Comparison of ENCODE assay signal across 8 mouse cellular contexts in genomic region chr17:32363821-32364301, GRCm38 (mm10). TPM values are rescaled to one million over a fixed set of nuclear protein-coding genes. Genes with fewer than 3 reads are reported as not detected.
DNase-seq lines count a peak whose midpoint lies in the region; ATAC-seq and TF ChIP-seq lines count a peak whose summit lies in the region.

No protein-coding gene starts in this region.

- H3K9me3 ChIP-seq in lung, embryonic 14.5 days (ENCODE audit: low read depth, low read length), result no peaks in the 10 kb centered on the region
- no peaks in the 10 kb centered on the region for H3K9me3 ChIP-seq in stomach, embryonic 15.5 days

- H3K36me3 ChIP-seq in lung, embryonic 14.5 days (ENCODE audit: insufficient read depth), result peaks cover 42% of the 10 kb centered on the region
- H3K36me3 ChIP-seq in stomach, embryonic 15.5 days, result peaks cover 27% of the 10 kb centered on the region

- peak; percentile 30 for DNase-seq in lung, embryonic 14.5 days
- no peak for DNase-seq in lung, postnatal 36 days
- DNase-seq in R1 (ENCODE audit: low read depth, low spot score), result peak; percentile 52
- peak; percentile 23 for DNase-seq in liver
- no peak for DNase-seq in adrenal gland, adult 18-20 months (ENCODE audit: low spot score in 2 of 2)
- no peak for DNase-seq in adrenal gland, postnatal 4 days (ENCODE audit: low spot score in 2 of 2)

- 0% methylated on average over 50 of the region's 50 CpGs for WGBS in lung, embryonic 14.5 days
- under 1% methylated on average over 43 of the region's 50 CpGs for WGBS in stomach, embryonic 15.5 days

- H3K4me3 ChIP-seq in lung, embryonic 14.5 days (ENCODE audit: low read depth, low read length), result peak overlapping the region; percentile 97
- peak overlapping the region; percentile 94 for H3K4me3 ChIP-seq in stomach, embryonic 15.5 days (replicated peaks)

- peak overlapping the region; percentile 51 for H3K27ac ChIP-seq in lung, embryonic 14.5 days (ENCODE audit: low read depth)
- H3K27ac ChIP-seq in stomach, embryonic 15.5 days, result peak overlapping the region; percentile 63; the same call in 1 of the 2 replicates

- no peaks in the 10 kb centered on the region for H3K27me3 ChIP-seq in lung, embryonic 14.5 days (ENCODE audit: insufficient read depth, low read length)
- H3K27me3 ChIP-seq in stomach, embryonic 15.5 days (replicated peaks), result no peaks in the 10 kb centered on the region

- peaks cover 7% of the 10 kb centered on the region; the same call in 1 of the 2 replicates for H3K4me1 ChIP-seq in lung, embryonic 14.5 days (ENCODE audit: insufficient read depth)
- peaks cover 22% of the 10 kb centered on the region for H3K4me1 ChIP-seq in stomach, embryonic 15.5 days

- no peak for TF ChIP-seq CTCF in lung, embryonic 14.5 days (IDR thresholded peaks at IDR 0.05; ENCODE audit: low read depth)

- peak; percentile 48 for ATAC-seq in lung, embryonic 14.5 days (ENCODE audit: insufficient read depth)
- ATAC-seq in granulocyte monocyte progenitor cell, adult 5-6 weeks (replicated peaks; ENCODE audit: poor library complexity, severe bottlenecking), result 0 out of 2 replicates have a peak, but pooled peaks have one; percentile 12
- ATAC-seq in stomach, embryonic 15.5 days (ENCODE audit: insufficient read depth, low FRiP score, low read depth), result peak; percentile 15; the same call in 1 of the 2 replicates

- peak overlapping the region; percentile 66 for H3K4me2 ChIP-seq in lung, embryonic 14.5 days
- H3K4me2 ChIP-seq in stomach, embryonic 15.5 days, result peak overlapping the region; percentile 62

- peak overlapping the region; percentile 96 for H3K9ac ChIP-seq in lung, embryonic 14.5 days
- peak overlapping the region; percentile 97 for H3K9ac ChIP-seq in stomach, embryonic 15.5 days

RNA-seq across cellular contexts. Expression of gene Akap8l, which starts 13.5 kb away (rescaled TPM):
- 68.7 and 82.0 TPM in 2 replicates for polyA plus RNA-seq in lung, embryonic 14.5 days (2014; fragmentation: Nextera tagmentation; extraction: Ambion mirVana)
- total RNA-seq in granulocyte monocyte progenitor cell, adult 5-6 weeks (2014; fragmentation: Nextera tagmentation), result 31.6 and 55.2 TPM in 2 replicates
- 58.8 and 65.8 TPM in 2 replicates for total RNA-seq in granulocyte monocyte progenitor cell, adult 5-6 weeks (2017)
- 83.5 and 91.1 TPM in 2 replicates for polyA plus RNA-seq in stomach, embryonic 15.5 days (2015; fragmentation: Nextera tagmentation; extraction: Ambion mirVana)
- total RNA-seq in adrenal gland, adult 18-20 months (2021), result 100 to 1,000 TPM in 1 of 2 experiments, 10 to 100 TPM in 1; 98.4 to 128 TPM
- 100 to 1,000 TPM; 157 to 160 TPM for total RNA-seq in adrenal gland, postnatal 4 days (2021)

RNA-seq across cellular contexts. Expression of gene Wiz, which starts 25.4 kb away (rescaled TPM):
- polyA plus RNA-seq in lung, embryonic 14.5 days (2014; fragmentation: Nextera tagmentation; extraction: Ambion mirVana), result 41.8 and 48.1 TPM in 2 replicates
- total RNA-seq in granulocyte monocyte progenitor cell, adult 5-6 weeks (2014; fragmentation: Nextera tagmentation), result 33.7 and 36.7 TPM in 2 replicates
- total RNA-seq in granulocyte monocyte progenitor cell, adult 5-6 weeks (2017), result 4.7 and 5.5 TPM in 2 replicates
- 26.2 and 31.2 TPM in 2 replicates for polyA plus RNA-seq in stomach, embryonic 15.5 days (2015; fragmentation: Nextera tagmentation; extraction: Ambion mirVana)
- 10 to 100 TPM; 42.5 to 49.1 TPM for total RNA-seq in adrenal gland, adult 18-20 months (2021)
- total RNA-seq in adrenal gland, postnatal 4 days (2021), result 10 to 100 TPM; 66.5 to 71.9 TPM

RNA-seq across cellular contexts. Expression of gene Rasal3, which starts 39.5 kb away (rescaled TPM):
- polyA plus RNA-seq in lung, embryonic 14.5 days (2014; fragmentation: Nextera tagmentation; extraction: Ambion mirVana), result 0.93 and 1.0 TPM in 2 replicates
- 44.1 and 84.5 TPM in 2 replicates for total RNA-seq in granulocyte monocyte progenitor cell, adult 5-6 weeks (2014; fragmentation: Nextera tagmentation)
- 44.5 and 60.1 TPM in 2 replicates for total RNA-seq in granulocyte monocyte progenitor cell, adult 5-6 weeks (2017)
- 2.1 TPM in 2 replicates for polyA plus RNA-seq in stomach, embryonic 15.5 days (2015; fragmentation: Nextera tagmentation; extraction: Ambion mirVana)
- 1 to 10 TPM; 2.0 to 3.0 TPM for total RNA-seq in adrenal gland, adult 18-20 months (2021)
- 1 to 10 TPM in 1 of 2 experiments, under 1 TPM in 1; 0.96 to 1.5 TPM for total RNA-seq in adrenal gland, postnatal 4 days (2021)

RNA-seq across cellular contexts. Expression of gene Akap8, which starts 42.8 kb away (rescaled TPM):
- 45.4 and 54.3 TPM in 2 replicates for polyA plus RNA-seq in lung, embryonic 14.5 days (2014; fragmentation: Nextera tagmentation; extraction: Ambion mirVana)
- total RNA-seq in granulocyte monocyte progenitor cell, adult 5-6 weeks (2014; fragmentation: Nextera tagmentation), result 58.2 and 92.9 TPM in 2 replicates
- 125 and 132 TPM in 2 replicates for total RNA-seq in granulocyte monocyte progenitor cell, adult 5-6 weeks (2017)
- 86.1 and 98.3 TPM in 2 replicates for polyA plus RNA-seq in stomach, embryonic 15.5 days (2015; fragmentation: Nextera tagmentation; extraction: Ambion mirVana)
- total RNA-seq in adrenal gland, adult 18-20 months (2021), result 10 to 100 TPM; 73.4 to 87.9 TPM
- 100 to 1,000 TPM; 129 to 130 TPM for total RNA-seq in adrenal gland, postnatal 4 days (2021)

Comparison
In these comparisons a context has a peak if more than half of its experiments do, and no peak if none do; other contexts are left out.
1. DNase-seq: peak in lung, embryonic 14.5 days (single experiment), R1 (single experiment) and liver (single experiment); none in lung, postnatal 36 days (single experiment), adrenal gland, adult 18-20 months (0 of 2) and adrenal gland, postnatal 4 days (0 of 2).
2. RNA of gene Rasal3, which starts 39.5 kb away (total RNA-seq): 44.1 to 84.5 TPM in granulocyte monocyte progenitor cell, adult 5-6 weeks; 2.0 to 3.0 TPM in adrenal gland, adult 18-20 months and 0.96 to 1.5 TPM in adrenal gland, postnatal 4 days; every median in the first group is over 10 times any median in the second.
3. Peak in every context shown above with its lines, with median percentiles within 50 percentile points of each other: ATAC-seq.